Mouse (Mus musculus): ENCODE data around the gene Lama2. TPM values are rescaled to one million over a fixed set of nuclear protein-coding genes. Genes with fewer than 3 reads are reported as not detected.

Lama2 gene
- polyA plus RNA-seq, 2 experiments: 14.6 to 20.5 TPM

- no peak for DNase-seq (ENCODE audit: low spot score)
- ATAC-seq (ENCODE audit: low FRiP score, low read depth): no peak
- WGBS: 92% methylated on average over 2 of the region's 2 CpGs
- Histone ChIP-seq H3K27me3 (ENCODE audit: control insufficient read depth, insufficient read depth, low read length) (no peaks in the 10 kb centered on the region), H3K4me1 (ENCODE audit: control insufficient read depth, insufficient read depth, low read length) (no peaks in the 10 kb centered on the region), H3K4me3 (replicated peaks; ENCODE audit: low read length) (no peak overlapping the region), H3K27ac (replicated peaks; ENCODE audit: low read depth, low read length) (no peak overlapping the region), H3K4me2 (replicated peaks; ENCODE audit: low read depth, low read length, severe bottlenecking) (no peak overlapping the region), H3K36me3 (ENCODE audit: control insufficient read depth, insufficient read depth, low read length) (no peaks in the 10 kb centered on the region), H3K9ac (ENCODE audit: low read depth, low read length, severe bottlenecking) (no peak overlapping the region), H3K9me3 (ENCODE audit: control insufficient read depth, low read length) (no peaks in the 10 kb centered on the region)
- TF ChIP-seq POLR2A (IDR thresholded peaks at IDR 0.05; ENCODE audit: borderline replicate concordance, extremely low read depth, insufficient read depth, insufficient read length): no peak
These were observed 542.4 kb downstream of the Lama2 start for GRCm38 (mm10) chr10:27077113-27077512.

DNA sequence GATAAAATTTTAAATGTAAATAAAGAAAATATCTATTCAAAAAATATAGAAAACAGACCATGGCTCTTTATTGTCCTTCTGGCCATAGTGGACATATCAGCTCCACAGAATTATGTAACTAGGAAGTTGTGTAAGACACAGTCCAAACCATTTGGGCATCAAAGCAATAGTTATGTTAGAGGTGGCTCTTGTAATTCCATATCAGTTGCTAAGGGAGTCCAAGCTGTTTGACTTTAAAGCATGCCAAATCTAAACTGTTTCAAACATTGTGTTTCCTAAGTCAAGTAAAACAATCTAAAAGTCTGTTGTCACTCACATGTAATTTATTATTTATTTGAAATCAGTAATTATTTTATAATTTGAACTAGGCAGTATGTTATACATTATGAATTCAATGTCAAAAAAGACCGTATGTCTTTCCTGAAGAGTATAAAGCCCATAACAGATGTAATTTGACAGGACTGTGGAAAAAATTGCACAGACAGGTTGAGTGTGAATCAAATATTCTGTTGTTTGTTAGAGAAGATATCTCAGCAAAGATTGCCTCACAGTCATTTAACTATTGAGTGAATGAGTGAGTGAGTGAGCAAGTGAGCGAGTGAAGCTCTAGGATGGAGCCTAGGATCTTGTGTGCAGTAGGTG is 550.6 kb downstream of the Lama2 start:
- no peak for TF ChIP-seq POLR2A (IDR thresholded peaks at IDR 0.05; ENCODE audit: borderline replicate concordance, extremely low read depth, insufficient read depth, insufficient read length)
- 83% methylated on average over 2 of the region's 2 CpGs for WGBS

GRCm38 (mm10) chr10:27063671-27064070 is 555.9 kb downstream of the Lama2 start:
- TF ChIP-seq POLR2A (IDR thresholded peaks at IDR 0.05; ENCODE audit: borderline replicate concordance, extremely low read depth, insufficient read depth, insufficient read length): no peak
- no peak overlapping the region for H3K9ac ChIP-seq (ENCODE audit: low read depth, low read length, severe bottlenecking)
- ATAC-seq (ENCODE audit: low FRiP score, low read depth) (peak; percentile 91), DNase-seq (ENCODE audit: low spot score) (peak; percentile 88)
- WGBS: 7% methylated on average over 4 of the region's 4 CpGs
- H3K27me3 ChIP-seq (ENCODE audit: control insufficient read depth, insufficient read depth, low read length): no peaks in the 10 kb centered on the region
- H3K4me2 ChIP-seq (replicated peaks; ENCODE audit: low read depth, low read length, severe bottlenecking): no peak overlapping the region
- 0 out of 2 replicates have a peak, but pooled peaks cover 2% of the 10 kb centered on the region for H3K4me1 ChIP-seq (ENCODE audit: control insufficient read depth, insufficient read depth, low read length)
- H3K27ac ChIP-seq (replicated peaks; ENCODE audit: low read depth, low read length): peak overlapping the region; percentile 76
- no peaks in the 10 kb centered on the region for H3K9me3 ChIP-seq (ENCODE audit: control insufficient read depth, low read length)
- H3K4me3 ChIP-seq (replicated peaks; ENCODE audit: low read length): no peak overlapping the region
- no peaks in the 10 kb centered on the region for H3K36me3 ChIP-seq (ENCODE audit: control insufficient read depth, insufficient read depth, low read length)

More for the DNA sequence above, 550.6 kb downstream of the Lama2 start:
- Histone ChIP-seq H3K4me3 (replicated peaks; ENCODE audit: low read length) (no peak overlapping the region), H3K4me2 (replicated peaks; ENCODE audit: low read depth, low read length, severe bottlenecking) (no peak overlapping the region), H3K27me3 (ENCODE audit: control insufficient read depth, insufficient read depth, low read length) (no peaks in the 10 kb centered on the region), H3K9ac (ENCODE audit: low read depth, low read length, severe bottlenecking) (no peak overlapping the region), H3K27ac (replicated peaks; ENCODE audit: low read depth, low read length) (no peak overlapping the region), H3K4me1 (ENCODE audit: control insufficient read depth, insufficient read depth, low read length) (no peaks in the 10 kb centered on the region), H3K36me3 (ENCODE audit: control insufficient read depth, insufficient read depth, low read length) (no peaks in the 10 kb centered on the region), H3K9me3 (ENCODE audit: control insufficient read depth, low read length) (no peaks in the 10 kb centered on the region)
- ATAC-seq (ENCODE audit: low FRiP score, low read depth) (no peak), DNase-seq (ENCODE audit: low spot score) (no peak)

GRCm38 (mm10) chr10:27054488-27054887 is 565.1 kb downstream of the Lama2 start:
- ATAC-seq (ENCODE audit: low FRiP score, low read depth) (no peak), DNase-seq (ENCODE audit: low spot score) (no peak)
- H3K27ac ChIP-seq (replicated peaks; ENCODE audit: low read depth, low read length): no peak overlapping the region
- no peak for TF ChIP-seq POLR2A (IDR thresholded peaks at IDR 0.05; ENCODE audit: borderline replicate concordance, extremely low read depth, insufficient read depth, insufficient read length)
- H3K9ac ChIP-seq (ENCODE audit: low read depth, low read length, severe bottlenecking): no peak overlapping the region
- whole genome bisulfite sequencing: 57% methylated on average over 4 of the region's 4 CpGs
- H3K36me3 ChIP-seq (ENCODE audit: control insufficient read depth, insufficient read depth, low read length): no peaks in the 10 kb centered on the region
- no peaks in the 10 kb centered on the region for H3K9me3 ChIP-seq (ENCODE audit: control insufficient read depth, low read length)
- no peaks in the 10 kb centered on the region for H3K27me3 ChIP-seq (ENCODE audit: control insufficient read depth, insufficient read depth, low read length)
- no peak overlapping the region for H3K4me2 ChIP-seq (replicated peaks; ENCODE audit: low read depth, low read length, severe bottlenecking)
- no peak overlapping the region for H3K4me3 ChIP-seq (replicated peaks; ENCODE audit: low read length)
- H3K4me1 ChIP-seq (ENCODE audit: control insufficient read depth, insufficient read depth, low read length): no peaks in the 10 kb centered on the region

DNA sequence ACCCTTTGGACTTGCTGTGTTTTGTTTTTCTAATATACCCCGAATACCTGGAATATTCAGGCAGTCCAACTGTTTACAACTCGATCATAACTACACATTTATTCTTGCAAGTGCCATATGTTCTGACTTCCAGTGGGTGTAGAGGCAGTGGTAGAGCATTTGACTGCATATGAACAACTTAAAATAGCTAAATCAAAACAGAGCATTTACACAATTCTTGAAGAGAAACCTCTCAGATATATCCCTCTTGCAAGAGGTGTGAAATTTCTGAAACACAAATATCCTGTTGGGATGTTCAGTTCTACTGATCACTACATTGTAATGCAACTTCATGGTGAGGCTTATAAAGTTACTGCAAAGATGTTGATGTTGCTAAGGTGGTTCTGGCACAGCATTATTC is 572.4 kb downstream of the Lama2 start:
- Histone ChIP-seq H3K27me3 (ENCODE audit: control insufficient read depth, insufficient read depth, low read length) (no peaks in the 10 kb centered on the region), H3K4me3 (replicated peaks; ENCODE audit: low read length) (no peak overlapping the region), H3K9me3 (ENCODE audit: control insufficient read depth, low read length) (no peaks in the 10 kb centered on the region), H3K4me2 (replicated peaks; ENCODE audit: low read depth, low read length, severe bottlenecking) (no peak overlapping the region), H3K4me1 (ENCODE audit: control insufficient read depth, insufficient read depth, low read length) (no peaks in the 10 kb centered on the region), H3K9ac (ENCODE audit: low read depth, low read length, severe bottlenecking) (no peak overlapping the region), H3K27ac (replicated peaks; ENCODE audit: low read depth, low read length) (no peak overlapping the region), H3K36me3 (ENCODE audit: control insufficient read depth, insufficient read depth, low read length) (no peaks in the 10 kb centered on the region)
- no peak for ATAC-seq (ENCODE audit: low FRiP score, low read depth)
- 87% methylated on average over 2 of the region's 2 CpGs for WGBS
- TF ChIP-seq POLR2A (IDR thresholded peaks at IDR 0.05; ENCODE audit: borderline replicate concordance, extremely low read depth, insufficient read depth, insufficient read length): no peak
- DNase-seq (ENCODE audit: low spot score): no peak
